Mouse (Mus musculus) embryonic facial prominence, embryonic 15.5 days (tissue): ENCODE measurements around the gene Dop1a. TPM values are rescaled to one million over a fixed set of nuclear protein-coding genes. Genes with fewer than 3 reads are reported as not detected.

Experiments used
- ATAC-seq: fragments of 200-750 bp; cut with Nextera tagmentation; 2 replicates; pipeline ENCODE4 v1.8.0; 2017; ENCODE audit warnings: low read depth, moderate TSS enrichment; ENCODE audit not compliant: insufficient number of reproducible peaks, low FRiP score, low TSS enrichment
- H3K27ac ChIP-seq: fragments of 300-500 bp; sonication (generic); replicated peaks from 2 replicates; pipeline ENCODE4 v1.5.1; 2015; ENCODE audit warnings: mild to moderate bottlenecking, inconsistent platforms
- H3K27me3 ChIP-seq: fragments of 300-500 bp; sonication (generic); 2 replicates; pipeline ENCODE4 v1.6.1; 2015; ENCODE audit warnings: inconsistent platforms
- H3K36me3 ChIP-seq: fragments of 300-500 bp; sonication (generic); 2 replicates; pipeline ENCODE4 v1.6.1; 2015; ENCODE audit warnings: mild to moderate bottlenecking, inconsistent platforms
- H3K4me1 ChIP-seq: fragments of 300-500 bp; sonication (generic); 2 replicates; pipeline ENCODE4 v1.6.1; 2015; ENCODE audit warnings: inconsistent platforms
- H3K4me2 ChIP-seq: fragments of 300-500 bp; sonication (generic); replicated peaks from 2 replicates; pipeline ENCODE4 v1.6.1; 2015; ENCODE audit warnings: mild to moderate bottlenecking, inconsistent platforms
- H3K4me3 ChIP-seq: fragments of 300-500 bp; sonication (generic); replicated peaks from 2 replicates; pipeline ENCODE4 v1.5.1; 2015; ENCODE audit warnings: mild to moderate bottlenecking, inconsistent platforms
- H3K9ac ChIP-seq: fragments of 300-500 bp; sonication (generic); 2 replicates; pipeline ENCODE4 v1.6.1; 2015; ENCODE audit warnings: inconsistent platforms
- H3K9me3 ChIP-seq: fragments of 300-500 bp; sonication (generic); replicated peaks from 2 replicates; pipeline ENCODE4 v1.6.1; 2016; ENCODE audit warnings: inconsistent platforms
- WGBS: fragments of 180-500 bp; shearing (Covaris S2); methylation state at CpG from one replicate; pipeline ENCODE4 v1.1.7; 2015; 5-methylcytosine and 5-hydroxymethylcytosine counted together
- polyA plus RNA-seq: library from polyadenylated mRNA; unstranded; fragments of >200 nt; fragmentation: Nextera tagmentation; extraction: Ambion mirVana; gene quantifications from 2 replicates; pipeline ENCODE4 v1.2.1, GENCODE M21; 2015

The Dop1a gene
- polyA plus RNA-seq, 1 experiment from 2014 or later, result 16.8 TPM

DNA sequence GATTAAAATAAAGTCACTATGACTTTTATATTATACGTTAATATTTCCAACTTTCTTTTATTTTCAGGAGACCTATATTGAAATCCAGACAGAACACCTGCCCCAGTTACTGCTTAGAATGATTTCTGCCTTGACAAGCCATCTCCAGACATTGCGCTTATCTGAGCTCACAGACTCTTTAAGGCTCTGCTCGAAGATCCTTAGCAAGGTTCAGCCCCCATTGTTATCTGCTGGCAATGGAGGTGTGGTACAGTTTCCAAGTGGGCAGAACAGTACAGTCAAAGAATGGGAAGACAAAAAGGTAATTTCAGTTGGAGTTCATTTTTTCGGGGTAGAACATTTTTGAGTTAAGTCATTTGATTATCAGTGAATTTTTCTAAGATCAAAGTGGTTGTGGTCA lies 40.5 kb downstream of the Dop1a start:
- no peak overlapping the region for H3K4me3 ChIP-seq
- H3K4me1 ChIP-seq, result no peaks in the 10 kb centered on the region
- no peak overlapping the region for H3K9ac ChIP-seq
- no peaks in the 10 kb centered on the region for H3K27me3 ChIP-seq
- no peak for ATAC-seq
- peaks cover 24% of the 10 kb centered on the region for H3K36me3 ChIP-seq
- H3K9me3 ChIP-seq, result no peaks in the 10 kb centered on the region
- H3K4me2 ChIP-seq, result no peak overlapping the region
- 92% methylated on average over 4 of the region's 4 CpGs for WGBS
- no peak overlapping the region for H3K27ac ChIP-seq

DNA sequence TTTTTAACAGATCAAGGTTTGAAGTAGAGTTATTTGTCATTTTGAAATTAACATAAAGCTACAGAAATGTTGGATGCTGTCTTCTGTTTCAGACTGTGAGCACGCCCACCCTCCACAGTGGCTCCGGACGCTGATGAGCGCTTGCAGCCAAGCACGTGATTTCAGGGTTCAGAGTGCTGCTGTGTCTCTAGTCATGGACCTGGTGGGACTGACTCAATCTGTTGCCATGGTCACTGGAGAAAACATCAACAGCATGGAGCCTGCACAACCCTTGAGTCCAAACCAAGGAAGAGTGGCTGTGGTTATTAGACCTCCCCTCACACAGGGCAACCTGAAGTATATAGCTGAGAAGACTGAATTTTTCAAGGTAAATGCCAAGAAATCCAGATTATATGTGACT lies 46.8 kb downstream of the Dop1a start:
- no peaks in the 10 kb centered on the region for H3K9me3 ChIP-seq
- no peak overlapping the region for H3K27ac ChIP-seq
- H3K4me3 ChIP-seq, result no peak overlapping the region
- no peaks in the 10 kb centered on the region for H3K27me3 ChIP-seq
- no peaks in the 10 kb centered on the region for H3K4me1 ChIP-seq
- H3K9ac ChIP-seq, result no peak overlapping the region
- 78% methylated on average over 5 of the region's 5 CpGs for WGBS
- H3K4me2 ChIP-seq, result no peak overlapping the region
- H3K36me3 ChIP-seq, result peaks cover 49% of the 10 kb centered on the region
- no peak for ATAC-seq

DNA sequence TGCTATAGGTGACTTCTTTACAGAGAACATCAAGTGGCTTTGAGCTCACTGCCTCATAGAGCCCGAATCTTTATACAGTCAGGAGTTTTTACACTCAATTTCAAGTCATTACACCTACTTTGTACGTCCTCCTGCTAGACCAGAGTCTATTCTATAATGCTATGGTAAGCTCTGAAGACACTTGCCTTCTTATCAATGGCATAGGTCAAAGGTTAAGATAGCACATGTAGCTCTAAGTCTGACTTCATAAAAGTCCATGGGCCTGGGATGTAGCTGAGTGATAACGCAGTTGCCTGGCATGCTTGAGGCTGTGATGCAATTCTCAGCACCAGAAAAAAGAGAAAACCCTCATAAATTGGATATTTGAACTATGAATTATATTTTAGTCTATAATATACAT lies 47.4 kb downstream of the Dop1a start:
- ATAC-seq, result no peak
- 89% methylated on average over 3 of the region's 3 CpGs for WGBS
- H3K27me3 ChIP-seq, result no peaks in the 10 kb centered on the region
- H3K9me3 ChIP-seq, result no peaks in the 10 kb centered on the region
- H3K36me3 ChIP-seq, result peaks cover 53% of the 10 kb centered on the region
- no peaks in the 10 kb centered on the region for H3K4me1 ChIP-seq
- no peak overlapping the region for H3K27ac ChIP-seq
- no peak overlapping the region for H3K4me3 ChIP-seq
- H3K4me2 ChIP-seq, result no peak overlapping the region
- no peak overlapping the region for H3K9ac ChIP-seq

DNA sequence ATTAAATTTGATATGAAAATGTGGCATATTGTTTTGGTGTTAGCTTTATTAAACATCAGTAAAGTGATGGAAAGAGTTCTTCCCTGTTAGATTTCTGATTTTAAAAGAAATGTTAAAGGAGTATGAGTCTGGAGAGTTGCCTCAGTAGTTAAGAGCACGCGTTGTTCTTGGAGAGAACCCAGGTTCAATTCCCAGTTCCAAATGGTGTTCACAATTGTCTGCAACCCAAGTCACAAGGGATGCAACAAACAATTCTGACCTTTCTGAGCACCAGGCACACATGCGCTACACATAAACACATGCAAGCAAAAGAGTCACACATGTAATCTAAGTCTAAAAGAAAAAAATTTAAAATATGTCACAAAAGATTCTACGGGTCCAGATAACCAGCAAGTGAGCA lies 47.8 kb downstream of the Dop1a start:
- no peak for ATAC-seq
- H3K4me1 ChIP-seq, result no peaks in the 10 kb centered on the region
- H3K4me2 ChIP-seq, result no peak overlapping the region
- H3K36me3 ChIP-seq, result peaks cover 55% of the 10 kb centered on the region
- 94% methylated on average over 4 of the region's 4 CpGs for WGBS
- no peaks in the 10 kb centered on the region for H3K27me3 ChIP-seq
- H3K4me3 ChIP-seq, result no peak overlapping the region
- no peak overlapping the region for H3K9ac ChIP-seq
- H3K27ac ChIP-seq, result no peak overlapping the region
- H3K9me3 ChIP-seq, result no peaks in the 10 kb centered on the region

DNA sequence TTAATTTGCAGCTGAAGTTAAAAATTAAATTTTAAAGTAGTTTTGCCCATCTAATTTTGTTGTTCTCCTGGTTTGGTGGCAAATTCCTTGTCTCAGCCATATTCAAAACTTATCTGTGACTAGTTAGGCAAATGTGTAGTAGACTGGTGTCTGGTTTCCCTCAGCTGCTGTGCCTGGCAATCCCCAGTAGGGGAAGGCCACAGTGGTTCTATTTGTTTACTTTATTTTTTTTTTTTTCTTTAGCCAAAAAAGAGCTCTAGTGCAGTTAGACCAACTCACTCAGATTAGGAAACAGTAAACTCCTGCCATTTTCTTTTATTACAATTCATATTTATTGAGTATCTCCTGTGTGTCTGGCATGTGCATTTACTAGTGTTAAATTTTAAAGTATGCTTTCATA lies 55.4 kb downstream of the Dop1a start:
- H3K36me3 ChIP-seq, result peaks cover 50% of the 10 kb centered on the region
- H3K9me3 ChIP-seq, result no peaks in the 10 kb centered on the region
- H3K4me3 ChIP-seq, result no peak overlapping the region
- ATAC-seq, result no peak
- no peak overlapping the region for H3K27ac ChIP-seq
- no peaks in the 10 kb centered on the region for H3K27me3 ChIP-seq
- H3K4me1 ChIP-seq, result no peaks in the 10 kb centered on the region
- no peak overlapping the region for H3K4me2 ChIP-seq
- no peak overlapping the region for H3K9ac ChIP-seq

DNA sequence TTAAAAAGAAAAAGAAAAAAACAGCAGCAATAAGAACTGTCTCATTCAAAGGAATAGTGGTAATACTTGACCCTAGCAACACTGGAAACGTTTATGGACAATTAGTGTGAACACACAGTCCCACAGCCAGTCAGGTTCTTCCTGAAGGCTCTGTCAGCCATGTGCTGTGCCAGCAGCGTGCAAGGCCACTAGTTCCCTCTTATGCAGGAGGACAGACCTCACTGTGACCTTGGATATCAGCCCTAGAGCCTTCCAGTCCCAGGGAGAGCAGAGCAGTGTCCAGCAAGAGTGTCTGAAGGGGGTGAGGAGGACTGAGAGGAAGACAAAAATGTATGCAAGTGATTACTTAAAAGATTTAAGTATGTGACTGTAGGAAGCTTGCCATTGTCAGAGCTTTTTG lies 58.6 kb downstream of the Dop1a start:
- Histone ChIP-seq H3K4me3 (no peak overlapping the region), H3K27ac (no peak overlapping the region), H3K27me3 (no peaks in the 10 kb centered on the region), H3K9ac (no peak overlapping the region), H3K4me2 (no peak overlapping the region), H3K9me3 (no peaks in the 10 kb centered on the region), H3K36me3 (peaks cover 38% of the 10 kb centered on the region; the same call in 1 of the 2 replicates), H3K4me1 (no peaks in the 10 kb centered on the region)
- no peak for ATAC-seq
- 31% methylated on average over 2 of the region's 2 CpGs for WGBS

DNA sequence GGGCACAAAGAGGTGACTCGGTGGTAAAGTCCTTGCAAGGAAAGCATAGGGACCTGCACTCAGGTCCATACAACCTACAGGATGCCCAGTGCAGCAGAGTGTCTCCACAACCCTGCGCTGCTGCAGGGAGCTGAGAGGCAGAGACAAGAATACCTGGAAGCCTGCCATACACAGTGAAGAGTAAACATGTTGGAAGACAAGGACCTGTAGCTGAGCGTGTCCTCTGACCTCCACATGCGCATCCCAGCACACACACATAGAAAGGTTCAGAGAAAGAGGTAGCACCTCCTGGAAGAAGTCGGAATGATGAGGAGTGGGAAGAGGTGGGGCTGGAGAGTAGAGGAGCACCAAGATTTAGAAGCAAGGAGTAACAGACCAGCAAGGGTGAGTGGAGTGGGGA lies 67.1 kb downstream of the Dop1a start:
- no peak overlapping the region for H3K9ac ChIP-seq
- H3K9me3 ChIP-seq, result no peaks in the 10 kb centered on the region
- no peak overlapping the region for H3K27ac ChIP-seq
- no peak overlapping the region for H3K4me3 ChIP-seq
- ATAC-seq, result no peak
- no peaks in the 10 kb centered on the region for H3K4me1 ChIP-seq
- WGBS, result 87% methylated on average over 5 of the region's 5 CpGs
- peaks cover 30% of the 10 kb centered on the region for H3K36me3 ChIP-seq
- H3K4me2 ChIP-seq, result no peak overlapping the region
- H3K27me3 ChIP-seq, result no peaks in the 10 kb centered on the region

DNA sequence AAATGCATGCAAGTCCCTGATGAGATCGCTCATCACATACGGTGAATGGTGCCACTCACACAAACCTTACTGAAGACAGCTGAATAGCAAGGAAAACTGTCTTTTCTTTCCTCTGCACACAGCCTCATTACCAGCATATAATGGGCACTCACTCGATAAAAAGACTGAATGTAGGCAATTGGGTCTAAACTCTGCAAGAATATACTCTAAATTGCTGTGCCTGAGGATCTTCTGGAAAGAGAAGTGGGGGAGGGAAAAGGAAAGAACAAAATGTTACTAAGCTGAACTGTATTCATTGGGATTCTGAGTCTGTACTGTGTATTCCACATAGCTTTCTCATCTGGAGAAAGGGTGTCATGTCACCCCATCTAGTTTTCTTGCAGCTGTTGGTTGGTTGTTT lies 76.5 kb downstream of the Dop1a start:
- ATAC-seq, result no peak
- H3K36me3 ChIP-seq, result peaks cover 52% of the 10 kb centered on the region
- WGBS, result 90% methylated on average over 3 of the region's 3 CpGs

DNA sequence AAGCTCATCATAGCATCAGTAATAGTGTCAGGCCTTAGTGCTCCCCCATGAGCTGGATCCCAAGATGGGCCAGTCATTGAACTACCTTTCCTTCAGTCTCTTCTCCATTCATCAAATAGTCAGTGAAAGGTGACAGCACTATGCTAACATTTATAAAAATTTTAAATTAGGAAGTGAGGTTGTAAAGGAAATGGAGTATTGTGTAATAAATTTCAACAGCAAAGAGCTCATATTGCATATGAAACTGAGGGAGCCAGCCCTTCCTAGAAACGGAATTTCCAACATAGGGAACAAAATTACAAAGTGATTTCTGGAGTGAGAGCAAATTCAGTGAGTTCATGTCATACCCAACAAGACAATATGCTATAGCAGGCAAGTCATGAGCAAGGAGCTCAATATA lies 77.6 kb downstream of the Dop1a start:
- Histone ChIP-seq H3K36me3 (peaks cover 59% of the 10 kb centered on the region), H3K27ac (no peak overlapping the region), H3K4me3 (no peak overlapping the region), H3K9ac (no peak overlapping the region), H3K4me2 (no peak overlapping the region), H3K9me3 (no peaks in the 10 kb centered on the region), H3K27me3 (no peaks in the 10 kb centered on the region), H3K4me1 (no peaks in the 10 kb centered on the region)
- WGBS, result 72% methylated on average over 1 of the region's 1 CpGs
- ATAC-seq, result no peak

More for the DNA sequence above, 76.5 kb downstream of the Dop1a start:
- no peaks in the 10 kb centered on the region for H3K27me3 ChIP-seq
- no peak overlapping the region for H3K9ac ChIP-seq
- no peaks in the 10 kb centered on the region for H3K4me1 ChIP-seq
- no peak overlapping the region for H3K27ac ChIP-seq
- H3K9me3 ChIP-seq, result no peaks in the 10 kb centered on the region
- no peak overlapping the region for H3K4me2 ChIP-seq
- H3K4me3 ChIP-seq, result no peak overlapping the region

DNA sequence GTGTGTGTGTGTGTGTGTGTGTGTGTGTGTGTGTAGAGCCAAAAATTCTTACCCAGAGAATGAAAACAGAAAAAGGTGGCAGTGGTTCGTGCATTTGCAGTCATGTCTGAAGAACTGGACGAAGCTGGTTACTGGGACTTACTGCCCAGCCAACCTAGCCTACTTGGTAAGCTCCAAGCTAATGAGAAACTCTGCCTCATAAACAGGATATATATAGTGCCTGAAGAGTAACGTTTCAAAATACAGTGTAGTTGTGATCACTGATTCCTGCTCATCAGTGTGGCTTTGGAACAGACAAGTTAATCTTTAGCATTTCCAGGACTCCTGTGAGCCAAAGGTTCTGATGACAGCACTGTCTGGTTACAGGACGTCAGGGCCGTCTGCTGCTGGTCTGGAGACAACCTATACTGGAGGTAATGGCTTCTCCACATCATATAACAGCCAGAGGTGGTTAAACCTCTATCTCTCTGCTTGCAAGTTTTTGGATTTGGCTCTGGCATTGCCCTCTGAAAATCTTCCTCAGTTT lies 82.7 kb downstream of the Dop1a start:
- H3K9ac ChIP-seq, result no peak overlapping the region
- H3K27ac ChIP-seq, result no peak overlapping the region
- peaks cover 59% of the 10 kb centered on the region for H3K36me3 ChIP-seq
- H3K4me1 ChIP-seq, result no peaks in the 10 kb centered on the region
- H3K4me2 ChIP-seq, result no peak overlapping the region
- H3K9me3 ChIP-seq, result no peaks in the 10 kb centered on the region
- 91% methylated on average over 5 of the region's 5 CpGs for WGBS
- ATAC-seq, result no peak
- no peak overlapping the region for H3K4me3 ChIP-seq
- no peaks in the 10 kb centered on the region for H3K27me3 ChIP-seq

DNA sequence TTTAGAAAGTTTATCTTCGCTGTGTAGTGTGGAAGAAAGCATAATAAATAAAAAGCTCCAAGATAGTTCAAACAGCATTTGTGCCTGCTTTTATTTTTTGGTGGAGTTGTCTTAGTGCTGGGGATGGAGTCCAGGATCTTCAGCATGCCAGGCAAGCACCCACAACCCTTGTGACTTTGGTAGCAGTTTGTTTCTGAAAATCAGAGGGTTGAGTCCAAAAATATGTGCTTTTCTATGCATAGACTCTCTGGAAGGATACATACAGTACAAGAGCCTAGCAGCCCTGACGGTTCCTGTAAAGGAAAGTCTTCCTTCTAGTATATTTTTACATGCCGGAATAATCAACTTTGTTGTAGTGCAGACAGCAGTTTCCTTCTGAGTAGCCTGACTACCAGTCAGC lies 83.8 kb downstream of the Dop1a start:
- H3K36me3 ChIP-seq, result peaks cover 57% of the 10 kb centered on the region

DNA sequence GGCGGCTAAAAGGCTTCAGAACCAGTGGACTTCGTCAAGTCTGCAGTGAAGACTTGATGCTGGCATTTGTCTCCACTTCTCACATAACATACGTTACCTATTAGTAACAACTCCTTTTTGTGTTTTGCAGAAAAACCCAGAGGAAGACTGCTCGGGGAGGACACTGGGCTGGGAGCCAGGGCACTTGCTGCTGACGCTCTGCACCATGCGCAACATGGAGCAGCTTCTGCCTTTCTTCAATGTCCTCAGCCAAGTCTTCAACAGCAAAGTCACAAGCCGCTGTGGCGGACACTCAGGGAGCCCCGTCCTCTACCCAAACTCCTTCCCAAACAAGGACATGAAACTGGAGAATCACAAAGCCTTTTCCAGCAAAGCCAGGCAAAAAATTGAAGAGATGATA lies 86.9 kb downstream of the Dop1a start:
- Histone ChIP-seq H3K4me2 (no peak overlapping the region), H3K27me3 (no peaks in the 10 kb centered on the region), H3K9me3 (no peaks in the 10 kb centered on the region), H3K27ac (no peak overlapping the region), H3K9ac (no peak overlapping the region), H3K4me3 (no peak overlapping the region), H3K4me1 (no peaks in the 10 kb centered on the region), H3K36me3 (peaks cover 68% of the 10 kb centered on the region)
- 70% methylated on average over 9 of the region's 9 CpGs for WGBS
- ATAC-seq, result no peak

More for the DNA sequence above, 83.8 kb downstream of the Dop1a start:
- no peak overlapping the region for H3K9ac ChIP-seq
- no peak for ATAC-seq
- H3K27ac ChIP-seq, result no peak overlapping the region
- no peaks in the 10 kb centered on the region for H3K4me1 ChIP-seq
- H3K27me3 ChIP-seq, result no peaks in the 10 kb centered on the region
- H3K4me2 ChIP-seq, result no peak overlapping the region
- no peak overlapping the region for H3K4me3 ChIP-seq
- WGBS, result 82% methylated on average over 3 of the region's 3 CpGs
- no peaks in the 10 kb centered on the region for H3K9me3 ChIP-seq
